Mouse (Mus musculus) spleen, adult 2 months (tissue): Measurements from ENCODE around the gene Slc6a6.

Experiments
- CTCF ChIP-seq: fragments of 200-500 bp; IDR thresholded peaks from 2 replicates; pipeline ENCODE4 v1.5.1; 2011; ENCODE audit warnings: mild to moderate bottlenecking, inconsistent platforms; ENCODE audit not compliant: insufficient read depth, insufficient read length, insufficient replicate concordance; ENCODE audit errors: extremely low read depth
- POLR2A ChIP-seq: fragments of 200-500 bp; IDR thresholded peaks from 2 replicates; pipeline ENCODE4 v1.6.1; 2011; ENCODE audit warnings: low read depth, low read length, inconsistent platforms

DNA sequence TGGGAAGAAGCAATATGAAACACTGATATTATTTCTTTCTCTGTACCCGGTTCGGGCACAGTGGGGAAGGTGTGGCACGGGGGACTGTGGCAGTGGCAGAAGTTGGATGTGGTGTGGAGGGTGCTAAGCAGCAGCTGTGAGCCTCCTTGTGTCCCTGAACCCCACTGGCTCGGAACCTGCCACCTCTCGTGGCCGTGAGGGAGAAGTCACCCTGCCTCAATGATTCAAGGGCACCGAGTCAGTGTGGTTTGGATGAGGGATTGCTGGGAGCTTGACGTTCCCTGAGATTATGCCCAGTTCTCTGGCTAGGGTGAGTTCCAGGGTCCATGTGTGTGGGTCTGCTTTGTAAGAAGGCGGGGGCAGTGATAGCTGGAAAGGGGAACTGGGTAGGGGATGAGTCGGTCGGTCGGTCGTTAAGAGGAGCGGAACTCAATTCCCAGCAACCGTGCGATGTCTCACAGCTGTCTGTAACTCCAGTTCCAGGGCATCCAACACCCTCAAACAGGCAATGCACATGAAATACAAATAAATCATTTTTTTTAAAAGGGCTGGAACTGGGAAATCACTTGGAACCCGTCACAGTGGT is 9.5 kb downstream of the Slc6a6 start:
- no peak for TF ChIP-seq CTCF
- no peak for TF ChIP-seq POLR2A
